Mouse (Mus musculus) ES-E14 (cell line): Measurements from ENCODE around the gene Tmem253. TPM values are rescaled to one million over a fixed set of nuclear protein-coding genes. Genes with fewer than 3 reads are reported as not detected.
A peak's percentile ranks its signal among the peaks of the same experiment; 100 is the strongest.

Experiments
- DNase-seq: peaks from one replicate; pipeline ENCODE4 v3.0.0-alpha.2; 2013; ENCODE audit warnings: low read depth, low spot score
- H3K27ac ChIP-seq: 2 replicates; pipeline ENCODE4 v1.5.1; 2012; ENCODE audit warnings: low read depth, mild to moderate bottlenecking, low read length, moderate library complexity, mixed read lengths; ENCODE audit not compliant: poor library complexity, insufficient read depth, severe bottlenecking
- H3K36me3 ChIP-seq: 2 replicates; pipeline ENCODE4 v1.6.1; 2012; ENCODE audit warnings: mild to moderate bottlenecking, low read length, moderate library complexity, mixed read lengths; ENCODE audit not compliant: control insufficient read depth, poor library complexity, insufficient read depth, severe bottlenecking
- H3K4me1 ChIP-seq, 2 experiments: fragments of 150-350 bp in 1 of 2; sonication (generic) in 1 of 2; 2 replicates each; pipeline ENCODE4 v1.6.1; 2012; ENCODE audit warnings: low read length in 2 of 2, mild to moderate bottlenecking in 1 of 2, mixed read lengths in 1 of 2; ENCODE audit not compliant: control insufficient read depth in 2 of 2, insufficient read depth in 2 of 2, poor library complexity in 1 of 2
- H3K4me3 ChIP-seq, 2 experiments: fragments of 150-350 bp in 1 of 2; sonication (generic) in 1 of 2; 2 replicates each; pipeline ENCODE4 v1.5.1; 2012; ENCODE audit warnings: low read length in 2 of 2, low read depth in 1 of 2, mild to moderate bottlenecking in 1 of 2, mixed read lengths in 1 of 2; ENCODE audit not compliant: insufficient read depth in 1 of 2, poor library complexity in 1 of 2, severe bottlenecking in 1 of 2
- H3K9ac ChIP-seq: 2 replicates; pipeline ENCODE4 v1.6.1; 2012; ENCODE audit warnings: low read depth, mild to moderate bottlenecking, low read length, mixed read lengths; ENCODE audit not compliant: poor library complexity, insufficient read depth, severe bottlenecking
- H3K9me3 ChIP-seq: fragments of 150-350 bp; sonication (generic); 2 replicates; pipeline ENCODE4 v1.6.1; 2012; ENCODE audit warnings: low read depth, mild to moderate bottlenecking, low read length; ENCODE audit not compliant: control insufficient read depth, insufficient read depth
- CHD2 ChIP-seq: IDR thresholded peaks from 2 replicates; pipeline ENCODE4 v1.6.1; 2014; ENCODE audit warnings: mild to moderate bottlenecking, low read depth, low read length, inconsistent platforms
- HCFC1 ChIP-seq: IDR thresholded peaks from 2 replicates; pipeline ENCODE4 v1.6.1; 2012; ENCODE audit warnings: low read length, inconsistent platforms, borderline replicate concordance; ENCODE audit not compliant: insufficient read depth
- MAFK ChIP-seq: IDR thresholded peaks from 2 replicates; pipeline ENCODE4 v1.6.1; 2014; ENCODE audit warnings: mild to moderate bottlenecking, low read depth, low read length, inconsistent platforms; ENCODE audit not compliant: insufficient read depth
- ZC3H11A ChIP-seq: IDR thresholded peaks from 2 replicates; pipeline ENCODE4 v1.6.1; 2012; ENCODE audit warnings: low read depth, mild to moderate bottlenecking, inconsistent platforms, low read length, borderline replicate concordance
- ZNF384 ChIP-seq: IDR thresholded peaks from 2 replicates; pipeline ENCODE4 v1.6.1; 2012; ENCODE audit warnings: low read depth, low read length, inconsistent platforms
- in situ Hi-C, 2 experiments: fragments of 600-800 bp; cut with MboI; formaldehyde crosslinking; loops; one replicate each; pipeline ENCODE4 v1.15.1; 2025; ENCODE audit warnings: low sequenced_read_pairs in 2 of 2, inconsistent platforms in 1 of 2; ENCODE audit not compliant: unreplicated experiment in 2 of 2
- total RNA-seq: library from RNA; depleted of rRNA; stranded (reverse); fragments of 300-350 nt; gene quantifications from 2 replicates; pipeline ENCODE4 v1.2.3, GENCODE M21; 2012

Gene Tmem253
- total RNA-seq, 1 experiment, result 3.6 TPM

DNA sequence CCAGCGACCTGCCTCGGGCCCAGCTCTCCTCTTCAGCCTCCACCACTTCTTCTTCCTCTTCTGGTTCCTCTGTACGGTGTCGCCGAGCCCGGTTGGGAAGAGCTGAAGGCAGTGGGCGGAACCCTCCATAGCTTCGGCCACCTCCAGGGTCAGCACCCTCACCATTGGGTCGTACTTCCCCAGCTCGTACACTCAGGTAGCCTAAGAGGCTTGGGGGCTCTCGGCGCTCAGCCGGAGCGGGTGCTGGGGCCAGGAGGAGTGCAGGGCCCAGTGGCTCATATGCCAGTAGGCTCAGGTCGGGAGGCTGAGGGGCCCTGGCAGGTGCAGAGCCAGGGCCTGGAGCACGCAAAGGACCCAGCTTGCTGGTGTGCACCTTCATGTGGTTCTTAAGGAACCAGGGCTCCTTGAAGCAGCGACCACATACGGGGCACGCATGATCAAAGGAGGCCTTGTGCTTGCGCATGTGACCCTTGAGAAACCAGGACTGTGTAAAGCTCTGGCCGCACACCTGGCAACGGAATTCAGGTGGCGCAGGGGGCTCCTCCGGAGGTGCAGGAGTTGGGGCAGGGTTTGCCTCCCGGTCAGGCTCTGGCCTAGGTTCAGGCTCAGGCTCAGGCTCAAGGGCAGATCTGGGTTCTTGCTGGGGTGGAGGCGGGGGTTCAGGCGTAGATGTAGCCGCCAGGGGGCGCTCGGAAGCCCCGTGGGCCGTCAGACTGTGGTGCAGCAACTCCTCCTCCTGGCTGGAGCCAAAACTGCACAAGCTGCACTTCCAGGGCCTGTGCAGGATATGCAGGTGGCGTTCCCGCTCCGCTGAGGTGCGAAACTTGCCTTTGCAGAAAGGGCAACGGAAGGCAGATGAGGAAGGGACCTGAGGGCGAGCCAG lies 6.9 kb upstream of the Tmem253 start:
- peak; percentile 78; the same call in 1 of the 2 replicates for TF ChIP-seq ZC3H11A
- TF ChIP-seq HCFC1, result peak; percentile 73; the same call in 1 of the 2 replicates
- TF ChIP-seq ZNF384, result no peak
- peak; percentile 79 for TF ChIP-seq MAFK
- TF ChIP-seq CHD2, result no peak

DNA sequence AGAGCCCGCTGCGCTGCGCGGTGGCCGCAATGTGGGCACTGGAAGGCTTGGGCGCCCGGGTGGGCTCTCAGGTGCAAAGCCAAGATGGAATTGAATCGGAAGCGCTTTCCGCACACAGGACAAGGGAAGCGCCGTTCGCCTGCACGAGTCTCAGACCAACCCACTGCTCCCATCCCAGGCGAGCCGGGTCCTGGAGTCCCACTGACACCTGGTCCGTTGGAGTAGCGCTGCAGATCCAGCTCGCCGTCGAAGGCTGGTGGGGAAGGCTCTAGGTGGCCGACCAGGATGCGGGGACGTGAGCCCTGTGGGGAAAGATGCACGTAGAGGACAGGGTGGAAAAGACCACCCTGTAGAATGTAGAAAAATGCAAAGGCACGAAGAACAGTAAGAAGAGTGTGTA lies 6.1 kb upstream of the Tmem253 start:
- H3K36me3 ChIP-seq, result peaks cover 40% of the 10 kb centered on the region
- H3K4me1 ChIP-seq, result peaks cover 9 to 12% of the 10 kb centered on the region in 2 experiments; a peak in 3 of 4 replicates
- in situ Hi-C loops, result loop anchor here in 1 of 2 experiments (25.0 kb wide), 1 partner anchor 97 kb away; the partner anchor contains the start of genes Ndrg2, Rnase13 and Tppp2
- 0 out of 2 replicates have a peak overlapping the region, but pooled peaks have one; percentile 2 for H3K27ac ChIP-seq
- peak overlapping the region; percentile 28; the same call in 1 of the 2 replicates for H3K9ac ChIP-seq
- H3K9me3 ChIP-seq, result no peaks in the 10 kb centered on the region
- DNase-seq, result no peak
- TF ChIP-seq MAFK (no peak), CHD2 (no peak), HCFC1 (no peak), ZNF384 (no peak), ZC3H11A (no peak)
- H3K4me3 ChIP-seq, result peak overlapping the region; percentile 55 to 68

More for the DNA sequence above, 6.9 kb upstream of the Tmem253 start:
- peak; percentile 92 for DNase-seq
- H3K27ac ChIP-seq, result 0 out of 2 replicates have a peak overlapping the region, but pooled peaks have one; percentile 2
- H3K9me3 ChIP-seq, result no peaks in the 10 kb centered on the region
- in situ Hi-C loops, result loop anchor here in 1 of 2 experiments (25.0 kb wide), 1 partner anchor 96 kb away; the partner anchor contains the start of genes Ndrg2, Rnase13 and Tppp2
- peak overlapping the region; percentile 55 to 68; a peak in 3 of 4 replicates for H3K4me3 ChIP-seq
- peak overlapping the region; percentile 41 for H3K9ac ChIP-seq
- H3K4me1 ChIP-seq, result peaks cover 9 to 14% of the 10 kb centered on the region in 2 experiments; a peak in 3 of 4 replicates
- H3K36me3 ChIP-seq, result peaks cover 43% of the 10 kb centered on the region

DNA sequence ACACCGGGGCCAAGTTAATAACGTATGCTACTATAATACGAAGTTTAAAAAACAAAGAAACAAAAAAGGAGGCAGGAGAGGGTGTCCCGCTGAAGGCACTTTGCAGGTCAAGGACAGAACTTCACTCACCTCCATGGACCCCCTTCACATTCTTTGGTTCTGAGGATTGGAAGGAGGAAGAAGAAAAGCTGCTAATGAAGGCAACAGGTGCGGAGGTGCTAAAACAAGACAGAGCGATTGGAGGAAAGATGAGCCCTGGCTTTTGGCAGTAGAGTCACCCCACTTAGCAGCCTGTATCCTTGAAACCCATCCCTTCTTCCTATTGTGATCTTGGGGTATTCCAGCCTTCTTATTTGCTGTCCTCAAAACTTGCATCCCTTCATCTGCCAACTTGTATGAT lies 5.6 kb upstream of the Tmem253 start:
- in situ Hi-C loops, result loop anchor here in 1 of 2 experiments (25.0 kb wide), 1 partner anchor 98 kb away; the partner anchor contains the start of genes Ndrg2, Rnase13 and Tppp2
- H3K27ac ChIP-seq, result peak overlapping the region; percentile 88; the same call in 1 of the 2 replicates
- DNase-seq, result no peak
- peak overlapping the region; percentile 55 to 68 for H3K4me3 ChIP-seq
- H3K4me1 ChIP-seq, result peaks cover 9 to 12% of the 10 kb centered on the region in 2 experiments; a peak in 3 of 4 replicates
- H3K36me3 ChIP-seq, result peaks cover 39% of the 10 kb centered on the region
- no peak for TF ChIP-seq ZNF384
- no peak for TF ChIP-seq HCFC1
- no peak for TF ChIP-seq CHD2
- peak overlapping the region; percentile 28 for H3K9ac ChIP-seq
- no peaks in the 10 kb centered on the region for H3K9me3 ChIP-seq

DNA sequence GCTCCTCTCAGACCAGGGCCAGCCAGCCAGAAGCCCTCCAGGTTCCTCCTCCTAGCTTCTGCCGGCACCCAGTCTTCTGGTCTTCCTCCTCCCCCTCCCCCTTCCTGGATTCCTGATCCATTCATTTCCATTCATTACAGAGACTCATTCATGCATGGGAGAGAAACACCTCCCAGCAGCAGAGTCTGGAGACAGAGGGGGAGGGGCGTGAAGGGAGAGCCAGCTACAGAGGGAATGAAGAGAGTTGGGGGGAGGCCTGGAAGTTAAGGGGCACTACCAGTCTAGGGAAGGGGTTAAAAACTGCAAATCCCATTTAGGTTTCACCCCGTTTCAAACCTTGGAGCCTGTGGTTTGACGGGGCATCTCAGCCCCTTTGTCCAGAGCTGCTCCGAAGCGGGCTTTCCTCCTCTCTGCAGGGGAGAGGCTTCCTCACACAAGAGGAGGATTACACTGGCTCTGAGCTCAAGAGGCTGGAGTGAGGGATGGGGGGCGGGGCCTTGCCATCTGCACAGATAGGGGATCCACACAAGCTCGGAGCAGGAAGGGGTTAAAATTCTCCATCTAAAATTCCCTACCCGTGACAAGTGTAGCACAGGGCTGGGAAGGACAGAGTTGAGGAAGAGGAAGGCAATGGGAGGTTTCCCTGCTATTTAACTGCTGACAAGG lies 4.9 kb upstream of the Tmem253 start:
- peak; percentile 93 for DNase-seq
- TF ChIP-seq MAFK (no peak), HCFC1 (0 out of 2 replicates have a peak, but pooled peaks have one; percentile 47), ZNF384 (no peak)
- Histone ChIP-seq H3K9ac (peak overlapping the region; percentile 41), H3K36me3 (peaks cover 33% of the 10 kb centered on the region), H3K27ac (peak overlapping the region; percentile 88), H3K9me3 (no peaks in the 10 kb centered on the region), H3K4me1 (peaks cover 9 to 12% of the 10 kb centered on the region in 2 experiments; a peak in 3 of 4 replicates), H3K4me3 (peak overlapping the region; percentile 55 to 68)
- in situ Hi-C loops, result loop anchor here in 1 of 2 experiments (25.0 kb wide), 1 partner anchor 98 kb away; the partner anchor contains the start of genes Ndrg2, Rnase13 and Tppp2
